Comparison of ENCODE assay signal across 26 mouse cellular contexts in genomic region chr16:36924312-36924711, GRCm38 (mm10). TPM values are rescaled to one million over a fixed set of nuclear protein-coding genes. Genes with fewer than 3 reads are reported as not detected.
"Had no signal": no experiment of that assay in that cellular context is flagged by ENCODE, and none has a peak within 500 bp of the region (broad histone marks: within the 10 kb centered on the region; RNA-seq: fewer than 3 reads in every experiment).

No protein-coding gene starts in this region.

- ATAC-seq: hindbrain, postnatal 0 days; intestine, embryonic 16.5 days; liver, embryonic 12.5 days had no signal

- DNase-seq: gastrocnemius, postnatal 14 days; gastrocnemius, postnatal 36 days; heart, adult 2 months; heart, postnatal 14 days; heart, postnatal 36 days; kidney, adult 11 months; kidney, adult 2 months; kidney, adult 9 months; kidney, postnatal 14 days; kidney, postnatal 36 days; layer of hippocampus, adult 9-11 months; layer of hippocampus, postnatal 36 days; left cerebral cortex, postnatal 4 days had no signal

- H3K27ac ChIP-seq: heart, adult 2 months; heart, embryonic 13.5 days; heart, embryonic 15.5 days; hindbrain, embryonic 13.5 days; hindbrain, embryonic 15.5 days; hindbrain, postnatal 0 days; kidney, embryonic 15.5 days; kidney, postnatal 0 days; limb, embryonic 13.5 days; limb, embryonic 15.5 days; liver, embryonic 12.5 days; liver, embryonic 14.5 days had no signal

- H3K4me1 ChIP-seq: heart, embryonic 13.5 days; heart, embryonic 15.5 days; hindbrain, embryonic 13.5 days; hindbrain, embryonic 15.5 days; kidney, embryonic 15.5 days; limb, embryonic 13.5 days; limb, embryonic 15.5 days; liver, embryonic 12.5 days had no signal

- H3K9me3 ChIP-seq: heart, embryonic 13.5 days; heart, embryonic 15.5 days; hindbrain, embryonic 13.5 days; hindbrain, embryonic 15.5 days; kidney, embryonic 15.5 days; limb, embryonic 13.5 days; limb, embryonic 15.5 days; liver, embryonic 12.5 days had no signal

- H3K27me3 ChIP-seq: heart, embryonic 13.5 days; heart, embryonic 15.5 days; hindbrain, embryonic 13.5 days; hindbrain, embryonic 15.5 days; kidney, embryonic 15.5 days; limb, embryonic 13.5 days; limb, embryonic 15.5 days; liver, embryonic 12.5 days had no signal

- H3K4me3 ChIP-seq: heart, adult 2 months; heart, embryonic 13.5 days; heart, embryonic 15.5 days; hindbrain, embryonic 13.5 days; hindbrain, embryonic 15.5 days; kidney, embryonic 15.5 days; limb, embryonic 13.5 days; limb, embryonic 15.5 days; liver, embryonic 12.5 days had no signal

- H3K4me2 ChIP-seq: heart, embryonic 13.5 days; heart, embryonic 15.5 days; hindbrain, embryonic 13.5 days; hindbrain, embryonic 15.5 days; kidney, embryonic 15.5 days; limb, embryonic 13.5 days; limb, embryonic 15.5 days; liver, embryonic 12.5 days had no signal

- H3K9ac ChIP-seq: heart, embryonic 13.5 days; heart, embryonic 15.5 days; hindbrain, embryonic 13.5 days; hindbrain, embryonic 15.5 days; kidney, embryonic 15.5 days; limb, embryonic 13.5 days; limb, embryonic 15.5 days; liver, embryonic 12.5 days; liver, embryonic 14.5 days had no signal

RNA-seq across cellular contexts. Expression of gene Eaf2, which starts 49.5 kb away (rescaled TPM):
- total RNA-seq: gastrocnemius, postnatal 36 days; hematopoietic stem cell, adult 5-6 weeks had no signal
